Mouse (Mus musculus) hindbrain, embryonic 14.5 days (tissue): ENCODE results near the gene Pum3. TPM values are rescaled to one million over a fixed set of nuclear protein-coding genes. Genes with fewer than 3 reads are reported as not detected.

ENCODE experiments used
- ATAC-seq: fragments of 200-750 bp; cut with Nextera tagmentation; 2 replicates; pipeline ENCODE4 v1.8.0; 2017; ENCODE audit warnings: moderate number of reproducible peaks, mild to moderate bottlenecking, moderate TSS enrichment, moderate library complexity; ENCODE audit not compliant: low FRiP score
- DNase-seq: peaks from one replicate; pipeline ENCODE4 v3.0.0-alpha.2; 2015; ENCODE audit warnings: low spot score
- H3K27ac ChIP-seq: fragments of 300-500 bp; sonication (generic); 2 replicates; pipeline ENCODE4 v1.5.1; 2014; ENCODE audit warnings: mild to moderate bottlenecking, moderate library complexity
- H3K27me3 ChIP-seq: fragments of 300-500 bp; sonication (generic); 2 replicates; pipeline ENCODE4 v1.6.1; 2014; ENCODE audit warnings: mild to moderate bottlenecking, low read length, mixed read lengths; ENCODE audit not compliant: control insufficient read depth, insufficient read depth
- H3K36me3 ChIP-seq: fragments of 300-500 bp; sonication (generic); replicated peaks from 2 replicates; pipeline ENCODE4 v1.6.1; 2014; ENCODE audit not compliant: control insufficient read depth, insufficient read depth
- H3K4me1 ChIP-seq: fragments of 300-500 bp; sonication (generic); replicated peaks from 2 replicates; pipeline ENCODE4 v1.6.1; 2014; ENCODE audit warnings: antibody characterized with exemption, low read length, mixed read lengths; ENCODE audit not compliant: control insufficient read depth, insufficient read depth
- H3K4me2 ChIP-seq: fragments of 300-500 bp; sonication (generic); replicated peaks from 2 replicates; pipeline ENCODE4 v1.6.1; 2014; ENCODE audit warnings: mild to moderate bottlenecking, moderate library complexity
- H3K4me3 ChIP-seq: fragments of 300-500 bp; sonication (generic); replicated peaks from 2 replicates; pipeline ENCODE4 v1.5.1; 2014; ENCODE audit warnings: mild to moderate bottlenecking, low read length
- H3K9ac ChIP-seq: fragments of 300-500 bp; sonication (generic); 2 replicates; pipeline ENCODE4 v1.6.1; 2014
- H3K9me3 ChIP-seq: fragments of 300-500 bp; sonication (generic); 2 replicates; pipeline ENCODE4 v1.6.1; 2016; ENCODE audit warnings: low read length; ENCODE audit not compliant: control insufficient read depth
- WGBS: fragments of 180-500 bp; shearing (Covaris S2); extraction: QIAGEN DNeasy Blood & Tissue Kit; methylation state at CpG from one replicate; pipeline ENCODE4 v1.1.7; 2014; 5-methylcytosine and 5-hydroxymethylcytosine counted together
- polyA plus RNA-seq: library from polyadenylated mRNA; unstranded; fragments of >200 nt; fragmentation: Nextera tagmentation; extraction: Ambion mirVana; gene quantifications from 2 replicates; pipeline ENCODE4 v1.2.1, GENCODE M21; 2014

The Pum3 gene
- polyA plus RNA-seq, 1 experiment from 2014 or later, result 58.8 TPM

DNA sequence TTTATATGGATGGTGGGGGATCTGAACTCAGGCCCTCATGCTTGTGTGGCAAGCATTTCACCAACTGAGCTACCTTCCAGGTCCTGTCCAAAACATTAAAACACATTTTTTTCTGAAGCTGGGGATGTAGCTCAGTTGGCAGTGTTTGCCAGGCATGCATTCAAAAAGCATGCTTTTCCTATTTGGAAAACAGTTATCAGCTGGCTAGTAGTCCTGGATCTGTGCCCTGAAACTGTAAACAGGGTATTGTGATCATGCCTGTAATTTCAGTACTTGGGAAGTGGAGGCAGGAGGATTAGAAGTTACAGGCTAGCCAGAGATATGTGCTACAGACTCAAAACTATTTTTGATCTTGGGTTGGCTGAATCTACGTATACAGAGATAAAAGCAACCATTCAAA is 47.5 kb downstream of the Pum3 start:
- Histone ChIP-seq H3K27ac (no peak overlapping the region), H3K9me3 (no peaks in the 10 kb centered on the region), H3K36me3 (peaks cover 18% of the 10 kb centered on the region), H3K4me1 (no peaks in the 10 kb centered on the region), H3K9ac (no peak overlapping the region), H3K4me3 (no peak overlapping the region), H3K4me2 (no peak overlapping the region), H3K27me3 (no peaks in the 10 kb centered on the region)
- WGBS, result 93% methylated on average over 1 of the region's 1 CpGs
- DNase-seq, result no peak
- ATAC-seq, result no peak

DNA sequence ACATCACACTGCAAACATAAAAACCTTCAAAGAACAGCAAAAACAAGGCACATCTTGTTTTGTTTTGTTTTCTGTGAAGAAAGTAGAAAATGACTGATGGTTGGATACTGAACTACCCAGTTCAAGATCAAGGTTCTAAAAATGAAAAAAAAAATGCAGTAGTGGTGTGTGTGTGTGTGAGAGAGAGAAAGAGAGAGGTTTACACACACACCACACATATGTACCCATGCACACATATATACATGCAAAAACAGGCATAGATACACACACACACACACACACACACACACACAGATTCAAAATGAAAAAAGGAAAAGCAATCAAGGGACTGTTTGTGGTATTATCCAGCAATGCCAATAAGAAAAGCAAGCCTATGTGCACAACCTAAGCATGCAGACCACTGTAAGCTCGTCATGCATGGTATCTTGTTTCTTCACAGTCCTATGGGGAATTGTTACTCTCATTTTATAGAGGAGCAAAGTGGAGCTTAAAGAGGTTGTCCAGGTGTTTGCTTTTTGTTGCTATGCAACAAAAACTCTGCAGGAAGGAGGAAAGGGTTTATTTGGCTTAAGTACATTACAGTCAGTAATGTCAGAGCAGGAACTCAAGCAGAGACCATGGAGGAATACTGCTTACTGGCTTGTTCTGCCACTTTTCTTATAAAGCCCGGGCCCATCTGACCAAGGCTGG is 49.8 kb downstream of the Pum3 start:
- no peak overlapping the region for H3K27ac ChIP-seq
- H3K27me3 ChIP-seq, result no peaks in the 10 kb centered on the region
- H3K4me2 ChIP-seq, result no peak overlapping the region
- no peaks in the 10 kb centered on the region for H3K9me3 ChIP-seq
- no peaks in the 10 kb centered on the region for H3K4me1 ChIP-seq
- no peak for DNase-seq
- WGBS, result 83% methylated on average over 2 of the region's 2 CpGs
- H3K36me3 ChIP-seq, result no peaks in the 10 kb centered on the region
- no peak overlapping the region for H3K4me3 ChIP-seq
- ATAC-seq, result no peak
- no peak overlapping the region for H3K9ac ChIP-seq

DNA sequence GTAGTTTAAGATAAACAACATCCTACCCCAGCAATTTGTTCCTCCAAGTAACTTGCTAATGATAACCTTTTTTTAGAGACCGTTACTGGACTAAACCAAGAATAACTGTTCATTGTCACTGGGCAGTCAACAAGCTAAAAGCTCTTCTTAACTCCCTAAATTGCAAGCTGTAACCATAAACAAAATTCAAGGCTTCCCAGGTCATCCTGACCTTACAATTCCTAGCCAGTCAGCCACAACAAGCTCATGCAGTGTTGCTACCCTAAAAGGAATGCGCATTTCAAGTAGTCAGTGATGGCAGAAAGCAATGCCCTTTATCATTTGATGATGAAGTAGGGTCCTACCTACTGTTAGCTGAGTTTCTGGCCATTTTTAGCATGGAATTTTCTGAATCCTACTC is 58.8 kb downstream of the Pum3 start:
- Histone ChIP-seq H3K9ac (no peak overlapping the region), H3K9me3 (no peaks in the 10 kb centered on the region), H3K36me3 (no peaks in the 10 kb centered on the region), H3K4me2 (no peak overlapping the region), H3K4me1 (no peaks in the 10 kb centered on the region), H3K27me3 (no peaks in the 10 kb centered on the region), H3K4me3 (no peak overlapping the region), H3K27ac (no peak overlapping the region)
- DNase-seq (no peak), ATAC-seq (no peak)
- WGBS, result 92% methylated on average over 2 of the region's 2 CpGs

DNA sequence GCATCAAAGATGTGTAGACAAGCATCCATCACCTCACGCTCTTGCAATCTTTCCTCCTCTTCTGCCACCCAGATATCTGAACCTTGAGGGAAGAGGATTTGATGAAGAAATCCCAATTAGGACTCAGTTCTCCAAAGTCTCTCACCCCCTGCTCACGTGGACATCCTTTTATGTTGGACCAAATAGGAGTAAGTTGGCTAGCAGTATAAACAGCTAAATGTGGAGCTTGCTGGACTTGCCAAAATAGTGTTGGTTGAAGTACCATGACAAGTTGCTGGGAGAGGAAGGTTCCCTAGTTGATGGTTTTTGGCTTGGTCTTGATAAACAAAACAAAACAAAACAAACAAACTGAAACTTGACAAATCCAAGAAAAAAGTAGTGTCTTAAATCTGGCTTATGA is 59.5 kb downstream of the Pum3 start:
- Histone ChIP-seq H3K36me3 (no peaks in the 10 kb centered on the region), H3K4me2 (no peak overlapping the region), H3K27me3 (no peaks in the 10 kb centered on the region), H3K4me3 (no peak overlapping the region), H3K9ac (no peak overlapping the region), H3K27ac (no peak overlapping the region), H3K4me1 (no peaks in the 10 kb centered on the region), H3K9me3 (no peaks in the 10 kb centered on the region)
- ATAC-seq (no peak), DNase-seq (no peak)
- 83% methylated on average over 2 of the region's 2 CpGs for WGBS

DNA sequence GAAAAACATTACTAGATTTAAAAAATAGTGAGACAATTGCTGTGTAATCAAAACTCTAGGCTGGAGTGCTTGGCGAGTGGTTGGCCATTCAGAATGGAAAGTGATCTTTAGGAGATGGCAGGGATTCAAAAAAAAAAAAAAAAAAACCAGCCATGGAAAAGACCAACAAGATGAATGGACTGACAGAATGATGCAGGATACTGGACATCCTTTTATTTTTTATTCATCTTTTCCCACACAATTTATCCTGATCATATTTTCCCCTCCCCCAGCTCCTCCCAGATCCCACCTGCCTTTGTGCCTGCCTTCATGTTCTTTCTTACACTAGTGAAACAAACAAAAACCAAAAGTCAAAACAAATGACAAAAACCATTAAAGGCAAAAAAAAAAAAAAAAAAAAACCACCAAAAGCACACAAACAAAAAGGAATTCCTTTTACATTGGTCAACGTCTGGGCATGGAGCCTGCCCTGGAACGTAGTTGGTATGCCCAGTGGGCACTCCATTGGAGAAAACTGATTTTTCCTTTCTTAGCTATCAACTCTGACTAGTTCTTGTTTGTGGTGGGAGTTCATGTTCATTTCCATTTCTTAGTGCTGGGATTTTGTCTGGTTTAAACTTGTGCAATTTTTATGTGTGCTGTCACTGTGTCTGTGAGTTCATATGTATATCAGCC is 60.0 kb downstream of the Pum3 start:
- no peaks in the 10 kb centered on the region for H3K36me3 ChIP-seq

DNA sequence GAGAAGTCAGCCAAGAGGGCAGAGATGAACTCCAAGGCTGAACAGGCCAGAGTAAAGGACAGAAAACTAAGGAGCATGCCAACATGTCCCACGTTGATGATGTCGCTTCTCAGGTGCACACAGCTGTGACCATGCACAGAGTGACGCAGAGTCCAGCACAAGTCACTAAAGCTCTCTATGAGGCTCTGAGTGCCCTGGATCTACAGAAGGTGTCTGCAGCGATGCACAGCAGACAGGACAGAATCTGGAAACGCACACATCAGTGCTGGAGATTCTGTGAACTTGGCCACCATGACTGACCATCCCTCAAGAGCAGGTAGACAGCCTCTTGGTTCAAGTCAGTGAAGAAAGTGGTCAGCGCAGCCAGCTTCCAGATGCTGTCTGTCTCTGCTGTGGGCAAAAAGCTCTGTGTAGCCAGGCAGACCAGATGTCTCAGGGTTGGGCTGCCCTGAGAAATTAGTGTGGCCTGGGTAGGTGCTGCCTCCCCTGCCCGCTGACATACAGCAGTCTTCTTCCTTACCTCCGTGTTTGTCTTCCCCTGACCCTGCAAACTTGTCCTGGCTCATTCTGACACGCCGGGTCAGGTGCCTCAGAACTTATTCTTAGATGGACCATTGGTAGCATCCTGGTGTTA is 63.4 kb downstream of the Pum3 start:
- H3K27me3 ChIP-seq, result no peaks in the 10 kb centered on the region
- ATAC-seq (no peak), DNase-seq (no peak)
- no peak overlapping the region for H3K27ac ChIP-seq
- WGBS, result 88% methylated on average over 10 of the region's 10 CpGs
- H3K4me2 ChIP-seq, result no peak overlapping the region
- 0 out of 2 replicates have a peak, but pooled peaks cover 5% of the 10 kb centered on the region for H3K4me1 ChIP-seq
- H3K36me3 ChIP-seq, result no peaks in the 10 kb centered on the region
- H3K9ac ChIP-seq, result no peak overlapping the region
- H3K9me3 ChIP-seq, result no peaks in the 10 kb centered on the region
- no peak overlapping the region for H3K4me3 ChIP-seq

More for the DNA sequence above, 60.0 kb downstream of the Pum3 start:
- ATAC-seq (no peak), DNase-seq (no peak)
- Histone ChIP-seq H3K4me3 (no peak overlapping the region), H3K27me3 (no peaks in the 10 kb centered on the region), H3K9me3 (no peaks in the 10 kb centered on the region), H3K4me1 (0 out of 2 replicates have a peak, but pooled peaks cover under 1% of the 10 kb centered on the region), H3K27ac (no peak overlapping the region), H3K9ac (no peak overlapping the region), H3K4me2 (no peak overlapping the region)
- 81% methylated on average over 3 of the region's 3 CpGs for WGBS

DNA sequence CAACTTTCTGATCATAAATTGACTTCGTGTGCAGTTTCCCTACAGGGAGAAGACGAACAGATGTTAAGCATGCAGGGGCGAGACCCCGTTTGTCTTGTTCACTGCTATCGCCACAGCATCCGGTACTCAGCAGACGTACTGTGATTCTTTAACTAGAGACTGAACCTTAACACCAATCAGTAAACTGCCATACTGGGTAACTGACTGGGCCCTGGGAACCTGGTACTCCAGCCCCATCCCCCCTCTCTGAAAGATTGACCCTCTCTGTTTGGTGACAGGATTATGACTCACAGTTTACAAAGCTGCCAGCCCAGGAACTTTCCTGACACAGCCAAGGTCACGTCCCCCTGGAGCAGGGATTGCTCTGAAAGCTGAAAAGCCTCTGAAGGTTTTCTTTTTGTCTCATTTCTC is 65.1 kb downstream of the Pum3 start:
- Histone ChIP-seq H3K9ac (0 out of 2 replicates have a peak overlapping the region, but pooled peaks have one; percentile 20), H3K9me3 (no peaks in the 10 kb centered on the region; the same call in 1 of the 2 replicates), H3K4me3 (no peak overlapping the region), H3K4me2 (peak overlapping the region; percentile 38), H3K27ac (no peak overlapping the region), H3K27me3 (no peaks in the 10 kb centered on the region), H3K4me1 (0 out of 2 replicates have a peak, but pooled peaks cover 5% of the 10 kb centered on the region), H3K36me3 (no peaks in the 10 kb centered on the region)
- 16% methylated on average over 8 of the region's 8 CpGs for WGBS
- DNase-seq (no peak), ATAC-seq (no peak)

DNA sequence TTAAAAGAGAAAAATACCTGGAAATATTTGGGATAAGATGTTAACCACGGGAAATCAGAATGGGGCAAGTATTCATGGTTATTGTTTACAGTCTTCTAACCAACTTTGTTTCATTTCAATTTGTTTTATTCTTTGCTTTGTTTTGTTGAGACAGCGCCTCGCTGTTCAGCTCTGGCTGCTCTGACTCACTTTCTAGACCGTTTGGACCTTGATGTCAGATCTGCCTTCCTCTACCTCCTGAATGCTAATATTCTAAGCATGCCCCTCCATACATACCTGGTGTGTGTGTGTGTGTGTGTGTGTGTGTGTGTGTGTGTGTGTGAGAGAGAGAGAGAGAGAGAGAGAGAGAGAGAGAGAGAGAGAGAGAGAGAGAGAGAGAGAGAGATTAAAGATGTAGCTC is 65.7 kb downstream of the Pum3 start:
- H3K4me3 ChIP-seq, result no peak overlapping the region
- 56% methylated on average over 4 of the region's 4 CpGs for WGBS
- no peak for DNase-seq
- ATAC-seq, result no peak
- H3K27ac ChIP-seq, result no peak overlapping the region
- 0 out of 2 replicates have a peak, but pooled peaks cover 5% of the 10 kb centered on the region for H3K4me1 ChIP-seq
- H3K27me3 ChIP-seq, result no peaks in the 10 kb centered on the region
- peak overlapping the region; percentile 38; the same call in 1 of the 2 replicates for H3K4me2 ChIP-seq
- no peaks in the 10 kb centered on the region; the same call in 1 of the 2 replicates for H3K9me3 ChIP-seq
- H3K9ac ChIP-seq, result no peak overlapping the region
- no peaks in the 10 kb centered on the region for H3K36me3 ChIP-seq

DNA sequence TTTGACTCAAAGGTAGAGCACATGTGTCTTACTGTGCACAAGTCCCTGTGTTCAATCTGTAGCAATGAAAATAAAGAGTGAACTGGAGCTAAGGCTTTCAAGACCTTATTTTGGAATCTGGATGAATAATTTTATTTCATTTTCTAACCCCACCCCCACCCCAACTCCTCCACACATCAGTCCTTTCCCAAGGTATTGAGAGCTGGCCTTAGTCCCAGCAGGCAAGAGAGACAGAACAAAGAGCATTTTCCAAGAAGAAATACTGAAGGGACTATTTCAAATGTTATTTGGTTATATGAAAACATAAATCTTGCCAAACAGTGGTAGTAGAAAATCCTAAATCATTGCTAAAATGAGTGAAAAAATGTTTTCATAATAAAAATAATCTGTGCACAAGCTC is 69.2 kb downstream of the Pum3 start:
- Histone ChIP-seq H3K4me3 (no peak overlapping the region), H3K36me3 (no peaks in the 10 kb centered on the region), H3K4me1 (0 out of 2 replicates have a peak, but pooled peaks cover 5% of the 10 kb centered on the region), H3K27ac (no peak overlapping the region), H3K4me2 (no peak overlapping the region), H3K9me3 (no peaks in the 10 kb centered on the region; the same call in 1 of the 2 replicates), H3K27me3 (no peaks in the 10 kb centered on the region), H3K9ac (no peak overlapping the region)
- no peak for ATAC-seq
- no peak for DNase-seq
